Mouse (Mus musculus) MEL (cell line): Measurements from ENCODE around the gene Prrg2.

Experiments used
- MEF2A ChIP-seq: IDR thresholded peaks from 2 replicates; pipeline ENCODE4 v1.6.1; 2014; ENCODE audit warnings: low read depth, mild to moderate bottlenecking, inconsistent platforms, low read length, improper control_type of control experiment; ENCODE audit not compliant: poor library complexity, insufficient replicate concordance, severe bottlenecking; ENCODE audit errors: extremely low read depth
- TBP ChIP-seq: IDR thresholded peaks from 2 replicates; pipeline ENCODE4 v1.8.0; 2011; ENCODE audit warnings: low read depth, low read length, improper control_type of control experiment
- TCF12 ChIP-seq: IDR thresholded peaks from 2 replicates; pipeline ENCODE4 v1.6.1; 2014; ENCODE audit warnings: low read depth, mild to moderate bottlenecking, inconsistent platforms, low read length, improper control_type of control experiment, moderate library complexity

DNA sequence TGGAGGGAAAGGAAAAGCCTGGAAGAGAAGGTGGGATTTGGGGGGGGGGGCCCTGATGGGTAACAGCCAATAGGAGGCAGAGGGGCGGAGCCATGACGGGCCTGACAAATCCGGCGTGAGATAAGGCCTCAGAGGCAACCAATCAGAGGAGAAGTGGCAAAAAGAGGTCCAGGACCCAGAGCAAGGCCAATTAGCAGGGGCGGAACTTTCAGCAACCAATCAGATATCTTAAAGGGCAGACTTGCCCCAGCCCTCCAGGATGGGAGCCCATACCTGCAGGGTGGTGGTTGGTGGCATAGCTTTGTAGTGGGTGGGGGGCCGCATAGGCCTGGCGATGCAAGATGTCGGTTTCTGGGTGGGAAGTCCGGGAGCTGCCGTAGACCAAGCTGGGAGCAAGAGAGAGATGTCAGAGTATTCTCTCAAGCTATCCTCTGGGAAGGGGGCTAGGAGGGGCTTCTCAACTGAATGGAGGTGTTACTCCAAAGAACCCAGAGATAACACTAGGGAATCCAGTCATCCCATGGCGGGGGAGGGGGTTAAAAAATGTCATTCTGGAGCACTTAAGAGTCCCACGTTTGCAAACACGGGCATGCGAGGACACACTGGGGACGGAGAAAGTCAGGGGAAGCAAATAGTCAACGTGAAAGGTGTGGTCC, 11.4 kb downstream of the Prrg2 start:
- TF ChIP-seq TCF12 (no peak), TBP (no peak), MEF2A (no peak)
